Mouse (Mus musculus) CH12.LX (cell line): ENCODE measurements around the gene Rpl34.

Experiments used
- CTCF ChIP-seq, 2 experiments: IDR thresholded peaks in 1 of 2; conservative IDR thresholded peaks in 1 of 2; 2 replicates each; pipeline ENCODE4 v1.5.1; 2011 to 2012; ENCODE audit warnings: low read depth in 2 of 2, low read length in 2 of 2, improper control_type of control experiment in 1 of 2, inconsistent platforms in 1 of 2, mild to moderate bottlenecking in 1 of 2, moderate library complexity in 1 of 2
- EP300 ChIP-seq: IDR thresholded peaks from 2 replicates; pipeline ENCODE4 v1.6.1; 2011; ENCODE audit warnings: low read length, improper control_type of control experiment
- POLR2A ChIP-seq: IDR thresholded peaks from 2 replicates; pipeline ENCODE4 v1.6.1; 2011; ENCODE audit warnings: low read depth, mild to moderate bottlenecking, improper control_type of control experiment, low read length

GRCm38 (mm10) chr3:130760711-130761435 lies 30.7 kb upstream of the Rpl34 start:
- TF ChIP-seq CTCF (conservative IDR thresholded peaks at IDR 0.05 in 1 of 2, IDR thresholded peaks at IDR 0.05 in 1 of 2; ENCODE audit: low read depth in 2 of 2, low read length in 2 of 2) (peak; percentile 35 to 85; a peak in 3 of 4 replicates), POLR2A (no peak), EP300 (no peak)
